Mouse (Mus musculus) heart, adult 18-20 months (tissue): ENCODE data around the gene Zfp638. TPM values are rescaled to one million over a fixed set of nuclear protein-coding genes. Genes with fewer than 3 reads are reported as not detected.
"Not testable (repeated sequence)": the region's sequence is repeated elsewhere in the genome, so short reads cannot be mapped to it uniquely, and the experiment has no call there.

Source experiments
- DNase-seq, 2 experiments: peaks; one replicate each; pipeline ENCODE4 v3.0.0; 2021 to 2022; ENCODE audit warnings: mixed read lengths in 1 of 2
- total RNA-seq, 2 experiments: library from RNA; stranded (reverse); gene quantifications; 2 replicates each; pipeline ENCODE4 v1.2.3; 2021

Zfp638 gene
- total RNA-seq, 2 experiments from 2014 or later, result 54.3 to 54.4 TPM

DNA sequence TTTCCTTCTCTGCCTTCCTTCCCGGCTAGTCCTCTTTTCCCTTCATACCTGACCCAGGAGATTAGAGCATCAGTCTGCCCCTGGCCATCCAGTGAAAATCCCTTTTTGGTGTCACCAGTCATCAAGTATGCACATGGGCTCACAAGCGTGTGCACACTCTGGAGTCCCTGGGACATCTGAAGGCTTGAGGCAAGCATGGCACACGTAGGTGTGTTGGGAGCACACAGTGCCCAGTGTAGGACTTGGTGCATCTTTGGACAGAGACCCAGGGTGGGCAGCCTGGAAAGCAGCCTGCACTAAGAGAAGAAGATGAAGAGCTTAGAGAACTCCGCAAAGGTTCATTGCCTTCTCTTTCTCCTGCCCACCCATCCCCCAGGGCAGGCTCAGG, 143.0 kb downstream of the Zfp638 start:
- DNase-seq, result no peak

DNA sequence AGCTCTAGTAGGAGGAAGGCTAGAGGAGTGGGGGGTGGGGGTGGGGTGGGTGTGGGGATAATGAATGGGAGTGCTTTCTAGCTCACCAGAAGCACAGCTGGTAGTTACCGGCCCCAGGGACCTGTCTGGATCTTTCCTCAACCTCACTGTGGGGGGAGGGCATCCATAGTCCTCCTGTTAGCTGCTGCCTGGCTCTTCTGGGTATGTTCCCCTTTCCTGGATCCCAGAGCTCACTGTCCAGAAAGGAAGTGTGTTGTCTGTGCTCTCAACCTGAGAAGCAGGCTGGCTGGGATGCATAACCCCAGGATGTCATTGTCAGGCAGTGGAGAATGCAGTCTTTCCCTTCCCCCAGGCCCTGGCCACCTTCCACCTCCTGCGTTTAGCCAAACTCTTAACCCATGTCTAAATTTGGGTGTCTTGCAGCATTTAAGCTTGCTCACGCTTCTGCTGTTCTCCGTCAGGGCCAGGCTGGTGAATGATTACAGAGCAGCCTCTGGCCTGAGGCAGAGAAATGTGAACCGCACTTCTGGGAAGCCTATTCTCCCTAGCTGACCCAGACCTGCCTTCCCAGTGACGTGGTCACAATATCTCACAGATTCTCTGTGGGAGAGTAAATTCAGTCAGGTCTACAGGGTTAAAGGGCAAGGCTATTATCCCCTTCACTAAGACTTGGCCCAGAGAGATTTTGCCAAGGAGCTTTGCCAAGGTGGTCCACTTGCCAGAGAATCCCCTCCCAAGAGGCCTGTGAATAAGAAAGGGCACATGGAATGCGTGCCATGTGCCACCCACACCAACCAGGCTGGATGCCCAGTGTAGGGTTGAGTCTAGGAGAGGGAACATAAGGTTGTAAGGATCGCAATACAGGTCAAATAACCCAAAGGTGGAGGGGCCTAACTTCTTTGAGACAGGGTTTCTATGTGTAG, 143.7 kb downstream of the Zfp638 start:
- peak; percentile 84 to 86 for DNase-seq

DNA sequence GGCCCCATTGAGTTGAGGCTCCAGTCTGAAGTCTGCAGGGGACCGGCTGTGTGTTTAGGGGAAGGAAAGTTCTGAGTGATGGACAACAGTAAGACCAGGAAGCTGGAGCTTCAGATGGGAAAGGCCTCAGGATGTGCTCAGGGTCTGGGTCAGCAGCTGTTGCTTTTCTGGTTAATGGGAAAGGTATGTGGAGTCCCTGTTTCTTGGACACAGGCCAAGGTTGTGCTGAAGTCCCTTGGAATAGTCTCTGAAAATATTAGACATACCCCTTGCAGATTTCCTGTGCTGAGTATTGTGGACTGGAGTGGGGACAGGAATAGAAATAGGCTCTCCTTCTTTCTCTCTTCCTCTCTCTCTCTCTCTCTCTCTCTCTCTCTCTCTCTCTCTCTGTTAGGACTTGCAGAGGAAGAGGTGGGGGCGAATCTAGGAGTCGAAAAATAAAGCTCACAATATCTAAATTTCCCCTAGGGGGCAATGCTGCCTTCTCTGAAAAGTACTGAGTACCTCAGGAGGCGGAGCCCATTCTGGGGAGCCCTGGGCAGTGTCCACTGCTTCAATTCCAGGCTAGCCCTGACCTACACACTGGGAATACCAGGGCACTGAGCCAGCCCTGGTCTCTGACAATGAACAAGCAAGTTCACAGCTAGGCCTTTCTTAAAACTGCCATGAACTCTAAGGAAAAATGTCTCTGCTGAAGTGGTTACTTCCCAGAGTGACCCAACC, 148.2 kb downstream of the Zfp638 start:
- peak; percentile 47 to 67 for DNase-seq

DNA sequence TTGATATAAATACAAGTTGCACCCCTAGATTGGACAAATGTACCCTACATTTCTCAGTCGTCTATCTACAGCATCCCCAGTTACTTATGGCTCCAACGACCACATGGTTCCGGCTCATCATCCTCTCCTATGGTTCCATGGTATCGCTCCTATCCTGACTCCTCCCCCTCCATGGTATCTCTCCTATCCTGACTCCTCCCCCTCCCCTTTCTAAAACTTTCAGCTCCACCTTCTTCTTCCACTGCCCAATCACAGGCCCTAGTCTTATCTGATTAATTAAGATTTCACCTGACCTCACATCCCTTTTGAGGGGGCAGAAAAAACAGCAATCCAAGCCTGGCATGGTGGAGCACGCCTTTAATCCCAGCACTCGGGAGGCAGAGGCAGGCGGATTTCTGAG, 149.9 kb downstream of the Zfp638 start:
- DNase-seq, result no peak

DNA sequence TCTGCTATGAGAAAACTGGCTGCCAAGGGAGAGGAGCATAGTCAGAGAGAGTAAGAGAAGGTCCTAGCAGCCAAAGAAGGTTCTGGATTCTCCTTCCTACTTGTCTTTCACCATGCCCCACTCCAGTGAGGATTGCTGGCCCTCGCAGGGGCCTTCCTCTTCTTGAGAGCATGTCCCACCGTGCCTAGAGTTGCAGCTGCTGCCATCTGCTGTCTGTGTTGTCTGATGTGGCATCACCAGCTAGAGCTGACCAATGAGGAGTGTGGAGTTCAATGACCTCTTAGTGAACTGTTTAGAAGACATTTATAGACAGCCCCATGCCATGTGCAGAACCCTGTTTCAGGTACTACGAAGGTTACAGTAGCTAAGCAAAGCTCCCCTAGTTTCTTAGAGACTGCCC, 150.5 kb downstream of the Zfp638 start:
- DNase-seq, result no peak

DNA sequence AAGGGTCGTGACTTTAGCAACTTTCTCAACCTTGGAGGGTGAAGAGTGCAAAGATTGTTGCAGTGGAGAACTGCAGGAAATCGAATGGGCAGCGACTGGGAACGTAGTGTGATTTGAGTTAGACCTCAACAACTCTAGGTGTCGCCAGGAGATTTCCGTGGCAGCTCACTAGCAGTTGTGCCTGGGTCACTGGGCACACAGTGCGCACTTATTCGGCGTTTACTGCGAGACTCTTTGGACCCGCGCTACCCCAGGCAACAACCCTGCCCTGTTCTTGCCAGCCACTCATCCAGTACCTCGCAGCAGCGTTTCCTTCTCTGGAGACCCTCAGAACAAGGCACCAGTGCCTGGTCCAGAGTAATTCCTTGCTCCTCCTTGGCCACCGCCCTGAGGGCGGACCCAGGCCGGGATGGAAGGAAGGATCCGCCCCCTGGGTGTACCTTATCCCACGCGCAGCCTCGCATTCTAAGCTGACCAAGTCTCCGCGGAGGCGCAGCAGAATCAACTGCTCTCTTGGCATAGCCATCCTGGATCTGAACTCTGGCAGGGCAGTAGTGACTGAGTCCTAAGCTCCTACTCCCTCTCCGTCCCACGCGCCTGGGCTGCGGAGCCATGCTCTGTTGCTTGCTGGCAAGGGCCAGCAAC, 152.1 kb downstream of the Zfp638 start:
- DNase-seq, result peak; percentile 83 to 85

DNA sequence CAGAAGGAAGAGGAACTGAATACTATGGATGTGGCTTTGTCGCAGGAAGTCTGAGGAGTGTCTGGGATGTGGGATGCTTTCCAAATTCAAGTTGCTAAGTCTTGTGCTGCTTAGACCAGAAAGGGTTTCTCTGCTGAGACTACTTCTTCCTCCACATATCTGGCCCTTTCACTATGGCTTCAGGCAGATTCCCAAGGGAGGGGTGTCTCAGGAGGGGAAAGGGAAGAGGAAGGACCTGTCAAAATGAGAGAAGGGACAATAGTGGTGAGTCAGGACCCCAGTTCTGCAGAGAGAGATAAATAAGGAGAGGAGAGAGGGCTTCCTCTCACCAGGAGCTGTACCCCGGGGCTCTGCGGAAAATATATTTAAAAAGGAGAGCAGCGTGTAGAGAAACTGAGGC, 153.1 kb downstream of the Zfp638 start:
- DNase-seq, result peak in 1 of 2 experiments; percentile 45

DNA sequence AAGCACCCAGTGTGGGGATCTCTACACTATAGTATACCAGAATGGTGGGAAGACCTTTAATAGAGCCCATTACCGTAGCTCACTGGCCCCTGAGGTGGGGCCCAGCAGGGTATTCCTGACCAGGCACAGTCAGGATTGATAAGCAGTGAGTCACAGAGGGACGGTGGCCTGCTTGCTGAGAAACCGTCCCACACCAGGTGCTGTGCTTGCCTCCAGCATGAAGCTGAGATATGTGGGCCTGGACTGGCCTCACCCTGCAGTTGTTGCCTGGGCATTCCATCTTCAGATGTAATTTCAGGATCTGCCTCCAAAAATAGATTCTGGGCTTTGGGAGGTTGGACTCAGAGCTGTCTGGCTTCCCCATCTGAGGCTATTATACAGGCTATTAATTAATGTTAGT, 155.1 kb downstream of the Zfp638 start:
- peak in 1 of 2 experiments; percentile 35 for DNase-seq

DNA sequence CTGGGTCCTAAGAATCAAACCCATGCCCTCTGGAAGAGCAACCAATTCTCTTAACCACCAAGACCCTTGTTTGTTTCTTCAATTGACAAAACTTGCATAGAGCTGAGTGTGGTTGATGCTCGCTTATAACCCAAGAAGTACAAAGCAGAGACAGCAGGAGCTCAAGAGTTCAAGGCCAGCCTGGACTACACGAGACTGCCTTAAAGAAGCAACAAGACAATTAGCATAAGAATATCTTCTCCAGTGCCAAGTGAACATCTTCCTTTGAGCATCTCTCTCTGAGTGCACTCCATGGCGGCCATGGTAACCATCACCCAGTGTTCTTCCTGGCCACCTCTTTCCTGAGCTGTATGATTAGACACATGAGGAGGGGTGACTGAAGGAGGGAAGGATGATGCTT, 158.7 kb downstream of the Zfp638 start:
- no peak for DNase-seq

DNA sequence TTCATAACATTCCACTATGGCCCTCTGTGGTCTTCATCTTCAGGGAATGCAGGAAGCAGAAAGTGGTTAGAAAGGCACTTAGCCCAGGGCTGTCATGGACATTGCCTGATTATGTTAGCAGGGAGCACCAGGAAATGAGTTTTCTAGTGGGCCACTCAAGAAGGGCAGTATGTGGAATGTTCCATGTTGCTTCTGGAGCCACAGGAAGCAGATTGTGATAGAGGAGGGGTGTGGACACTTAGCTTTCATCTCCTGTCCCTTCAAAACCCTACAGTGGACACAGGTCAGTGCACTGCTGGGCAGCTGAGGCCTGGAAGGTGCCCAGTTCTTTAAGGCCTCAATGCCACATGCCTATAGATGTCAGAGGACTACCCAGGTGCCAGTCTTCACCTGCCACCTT, 161.9 kb downstream of the Zfp638 start:
- DNase-seq, result no peak

DNA sequence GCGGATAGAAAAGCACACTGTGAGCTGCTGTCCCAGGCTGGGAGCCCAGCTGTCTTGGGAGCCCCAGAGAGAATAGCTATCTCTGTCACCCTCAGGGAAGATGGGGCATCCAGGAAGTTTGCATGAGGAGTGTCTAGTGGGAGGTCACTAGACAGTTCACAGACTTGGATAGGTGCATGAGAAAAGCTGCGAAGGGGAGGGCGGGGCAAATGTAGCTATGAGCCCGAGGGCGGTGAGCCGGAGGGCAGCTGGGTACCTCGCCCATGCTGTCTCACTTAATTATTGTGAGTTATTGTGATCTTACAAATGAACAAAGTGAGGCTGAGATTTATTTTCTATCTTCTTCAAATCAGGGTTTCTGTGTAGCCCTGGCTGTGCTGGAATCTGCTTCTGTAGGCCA, 162.9 kb downstream of the Zfp638 start:
- DNase-seq, result no peak

DNA sequence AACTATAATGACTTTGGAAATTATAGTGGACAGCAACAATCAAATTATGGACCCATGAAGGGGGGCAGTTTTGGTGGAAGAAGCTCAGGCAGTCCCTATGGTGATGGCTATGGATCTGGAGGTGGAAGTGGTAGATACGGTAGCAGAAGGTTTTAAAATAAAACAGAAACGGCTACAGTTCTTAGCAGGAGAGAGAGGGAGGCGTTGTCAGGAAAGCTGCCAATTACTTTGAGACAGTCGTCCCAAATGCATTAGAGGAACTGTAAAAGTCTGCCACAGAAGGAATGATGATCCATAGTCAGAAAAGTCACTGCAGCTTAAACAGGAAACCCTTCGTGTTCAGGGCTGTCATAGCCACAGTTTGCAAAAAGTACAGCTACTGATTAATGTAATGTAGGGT, 165.6 kb downstream of the Zfp638 start:
- DNase-seq, result not testable (repeated sequence)

Other genes with a start within 250 kb of the Zfp638 start
- gene Clec4f, start 210.9 kb upstream of the Zfp638 start, total RNA-seq, result under 1 TPM in 1 of 2 experiments, not detected in 1; 0.18 TPM
- gene Cd207, start 189.3 kb upstream of the Zfp638 start, total RNA-seq, result 1 to 10 TPM in 1 of 2 experiments, under 1 TPM in 1; 0.98 to 1.0 TPM
- not detected for gene Vax2, start 155.8 kb upstream of the Zfp638 start, total RNA-seq
- under 1 TPM in 1 of 2 experiments, not detected in 1; 0.77 TPM for gene Atp6v1b1, start 124.1 kb upstream of the Zfp638 start, total RNA-seq
- gene Ankrd53, start 104.5 kb upstream of the Zfp638 start, total RNA-seq, result not detected
- 100 to 1,000 TPM in 1 of 2 experiments, 10 to 100 TPM in 1; 82.1 to 106 TPM for gene Tex261, start 91.3 kb upstream of the Zfp638 start, total RNA-seq
- 10 to 100 TPM; 21.4 to 22.7 TPM for gene Nagk, start 72.1 kb upstream of the Zfp638 start, total RNA-seq
- 10 to 100 TPM; 46.4 to 48.3 TPM for gene Paip2b, start 35.4 kb upstream of the Zfp638 start, total RNA-seq
- gene Dysf, start 141.5 kb downstream of the Zfp638 start, total RNA-seq, result 100 to 1,000 TPM in 1 of 2 experiments, 10 to 100 TPM in 1; 99.8 to 105 TPM